Mouse (Mus musculus): ENCODE results near the gene Isca1.

- no peak for TF ChIP-seq FLI1 (IDR thresholded peaks at IDR 0.05; ENCODE audit: low read length)
- TF ChIP-seq GATA1 (IDR thresholded peaks at IDR 0.05; ENCODE audit: borderline replicate concordance, low read length): no peak
Measured at GRCm38 (mm10) chr13:59728378-59729093, 41.1 kb downstream of the Isca1 start.
